Mouse (Mus musculus) thymus, postnatal 10 days (tissue): ENCODE measurements around the gene Pik3r1.

Experiments used
- DNase-seq, 2 experiments: peaks; one replicate each; pipeline ENCODE4 v3.0.0; 2021; ENCODE audit warnings: low spot score in 2 of 2

Gene Pik3r1

GRCm38 (mm10) chr13:101712099-101712498 is 55.9 kb downstream of the Pik3r1 start:
- no peak for DNase-seq

- no peak for DNase-seq
Observed at GRCm38 (mm10) chr13:101711301-101711700, 56.7 kb downstream of the Pik3r1 start.

GRCm38 (mm10) chr13:101709788-101710187 is 58.2 kb downstream of the Pik3r1 start:
- no peak for DNase-seq

- no peak for DNase-seq
Observed at GRCm38 (mm10) chr13:101707226-101707625, 60.8 kb downstream of the Pik3r1 start.

GRCm38 (mm10) chr13:101706426-101706825 is 61.6 kb downstream of the Pik3r1 start:
- DNase-seq: no peak

- peak; percentile 56 to 62 for DNase-seq
Observed at GRCm38 (mm10) chr13:101702096-101702775, 65.8 kb downstream of the Pik3r1 start.

- no peak for DNase-seq
Observed at GRCm38 (mm10) chr13:101701632-101702031, 66.4 kb downstream of the Pik3r1 start.

- DNase-seq: no peak
Observed at GRCm38 (mm10) chr13:101699742-101700141, 68.3 kb downstream of the Pik3r1 start.

- DNase-seq: no peak
Observed at GRCm38 (mm10) chr13:101697966-101698365, 70.1 kb downstream of the Pik3r1 start.

GRCm38 (mm10) chr13:101697461-101697860 is 70.6 kb downstream of the Pik3r1 start:
- no peak for DNase-seq

GRCm38 (mm10) chr13:101696827-101697226 is 71.2 kb downstream of the Pik3r1 start:
- DNase-seq: no peak

- no peak for DNase-seq
Observed at GRCm38 (mm10) chr13:101696316-101696715, 71.7 kb downstream of the Pik3r1 start.

- DNase-seq: peak; percentile 79 to 93
Observed at GRCm38 (mm10) chr13:101695876-101696275, 72.1 kb downstream of the Pik3r1 start.

GRCm38 (mm10) chr13:101694496-101695251 is 73.3 kb downstream of the Pik3r1 start:
- DNase-seq: peak; percentile 83

- DNase-seq: peak; percentile 82 to 83
Observed at GRCm38 (mm10) chr13:101693967-101694495, 74.0 kb downstream of the Pik3r1 start.

GRCm38 (mm10) chr13:101692866-101693691 is 74.9 kb downstream of the Pik3r1 start:
- peak in 1 of 2 experiments; percentile 26 for DNase-seq

- no peak for DNase-seq
Observed at GRCm38 (mm10) chr13:101692239-101692784, 75.7 kb downstream of the Pik3r1 start.

GRCm38 (mm10) chr13:101691669-101692068 is 76.3 kb downstream of the Pik3r1 start:
- no peak for DNase-seq

- DNase-seq: no peak
Observed at GRCm38 (mm10) chr13:101690911-101691655, 76.9 kb downstream of the Pik3r1 start.

- DNase-seq: no peak
Observed at GRCm38 (mm10) chr13:101690167-101690566, 77.8 kb downstream of the Pik3r1 start.

- DNase-seq: no peak
Observed at GRCm38 (mm10) chr13:101686256-101686655, 81.8 kb downstream of the Pik3r1 start.
